Mouse (Mus musculus) adipose tissue, adult 10 weeks (tissue): ENCODE results near the gene Eif4e1b. TPM values are rescaled to one million over a fixed set of nuclear protein-coding genes. Genes with fewer than 3 reads are reported as not detected.

Source experiments
- polyA plus RNA-seq: library from polyadenylated mRNA; stranded (reverse); fragments of 350-450 nt; fragmentation: Illumina TruSeq; extraction: RNeasy Lipid Tissue Mini Kit (QIAGEN cat#74804); gene quantifications from one replicate; pipeline ENCODE4 v1.2.3, GENCODE M21; 2014; ENCODE audit warnings: low read depth, low replicate concordance

Eif4e1b gene
- polyA plus RNA-seq, result 0.55 TPM

GRCm38 (mm10) chr13:54783698-54784097 is at the start of gene Eif4e1b:
Eif4e1b (plus strand) TSS chr13:54783998.

GRCm38 (mm10) chr13:54749864-54750411 is 33.9 kb upstream of the Eif4e1b start, which contains the start of gene Gprin1:
Gprin1 (minus strand) TSS chr13:54749874.

GRCm38 (mm10) chr13:54766192-54766768 is 17.5 kb upstream of the Eif4e1b start, which contains the start of gene Sncb:
Sncb (minus strand) TSS chr13:54766595.

GRCm38 (mm10) chr13:54788740-54789560 is 5.2 kb downstream of the Eif4e1b start, which contains the start of gene Tspan17:
Tspan17 (plus strand) TSS chr13:54789377.

Other genes starting within 250 kb of the Eif4e1b start
- gene 4833439L19Rik, start 218.6 kb upstream of the Eif4e1b start, polyA plus RNA-seq, result 132 TPM
- 21.8 TPM for gene Arl10, start 209.0 kb upstream of the Eif4e1b start, polyA plus RNA-seq
- gene Nop16, start 193.9 kb upstream of the Eif4e1b start, polyA plus RNA-seq, result 20.6 TPM
- 134 TPM for gene Higd2a, start 193.8 kb upstream of the Eif4e1b start, polyA plus RNA-seq
- gene Cltb, start 172.7 kb upstream of the Eif4e1b start, polyA plus RNA-seq, result 50.8 TPM
- gene Faf2, start 162.2 kb upstream of the Eif4e1b start, polyA plus RNA-seq, result 32.6 TPM
- 70.0 TPM for gene Rnf44, start 90.1 kb upstream of the Eif4e1b start, polyA plus RNA-seq
- gene Cdhr2, start 82.5 kb upstream of the Eif4e1b start, polyA plus RNA-seq, result 4.0 TPM
- 0.06 TPM for gene Gprin1, start 34.1 kb upstream of the Eif4e1b start, polyA plus RNA-seq
- gene Sncb, start 17.4 kb upstream of the Eif4e1b start, polyA plus RNA-seq, result not detected
- 42.7 TPM for gene Tspan17, start 5.4 kb downstream of the Eif4e1b start, polyA plus RNA-seq
- 15.9 TPM for gene Unc5a, start 165.4 kb downstream of the Eif4e1b start, polyA plus RNA-seq
- 3.2 TPM for gene Hk3, start 237.4 kb downstream of the Eif4e1b start, polyA plus RNA-seq